Mouse (Mus musculus) stomach, postnatal 0 days (tissue): ENCODE results near the gene Pigx. TPM values are rescaled to one million over a fixed set of nuclear protein-coding genes. Genes with fewer than 3 reads are reported as not detected.
A peak's percentile ranks its signal among the peaks of the same experiment; 100 is the strongest.
"Not testable (repeated sequence)": the region's sequence is repeated elsewhere in the genome, so short reads cannot be mapped to it uniquely, and the experiment has no call there.

Experiments used
- ATAC-seq: fragments of 200-750 bp; cut with Nextera tagmentation; 2 replicates; pipeline ENCODE4 v1.8.0; 2017; ENCODE audit not compliant: low FRiP score, low TSS enrichment
- DNase-seq: peaks from one replicate; pipeline ENCODE4 v3.0.0-alpha.2; 2016; ENCODE audit warnings: low spot score
- H3K27ac ChIP-seq: fragments of 300-500 bp; sonication (generic); replicated peaks from 2 replicates; pipeline ENCODE4 v1.5.1; 2014; ENCODE audit warnings: mild to moderate bottlenecking, control low read depth
- H3K27me3 ChIP-seq: fragments of 300-500 bp; sonication (generic); 2 replicates; pipeline ENCODE4 v1.6.1; 2014; ENCODE audit warnings: low read length; ENCODE audit not compliant: control insufficient read depth, insufficient read depth
- H3K36me3 ChIP-seq: fragments of 300-500 bp; sonication (generic); 2 replicates; pipeline ENCODE4 v1.6.1; 2014; ENCODE audit warnings: low read length, mixed read lengths; ENCODE audit not compliant: control insufficient read depth, insufficient read depth
- H3K4me1 ChIP-seq: fragments of 300-500 bp; sonication (generic); replicated peaks from 2 replicates; pipeline ENCODE4 v1.6.1; 2014; ENCODE audit warnings: antibody characterized with exemption; ENCODE audit not compliant: control insufficient read depth, insufficient read depth
- H3K4me2 ChIP-seq: fragments of 300-500 bp; sonication (generic); replicated peaks from 2 replicates; pipeline ENCODE4 v1.6.1; 2014; ENCODE audit warnings: low read depth, mild to moderate bottlenecking, control low read depth, moderate library complexity
- H3K4me3 ChIP-seq: fragments of 300-500 bp; sonication (generic); 2 replicates; pipeline ENCODE4 v1.5.1; 2014; ENCODE audit warnings: low read depth, low read length, control low read depth
- H3K9ac ChIP-seq: fragments of 300-500 bp; sonication (generic); 2 replicates; pipeline ENCODE4 v1.6.1; 2014; ENCODE audit warnings: mild to moderate bottlenecking, low read length, control low read depth, mixed read lengths
- H3K9me3 ChIP-seq: fragments of 300-500 bp; sonication (generic); 2 replicates; pipeline ENCODE4 v1.6.1; 2016; ENCODE audit warnings: low read length; ENCODE audit not compliant: control insufficient read depth
- CTCF ChIP-seq: IDR thresholded peaks from 2 replicates; pipeline ENCODE4 v1.5.1; 2016; ENCODE audit warnings: antibody characterized with exemption, low read depth, mild to moderate bottlenecking, moderate library complexity
- EP300 ChIP-seq: optimal IDR thresholded peaks from 2 replicates; pipeline ENCODE3; 2016; ENCODE audit warnings: antibody characterized with exemption
- WGBS: fragments of 180-500 bp; shearing (Covaris S2); extraction: QIAGEN DNeasy Blood & Tissue Kit; methylation state at CpG from one replicate; pipeline ENCODE4 v1.1.7; 2014; 5-methylcytosine and 5-hydroxymethylcytosine counted together
- polyA plus RNA-seq: library from polyadenylated mRNA; unstranded; fragments of >200 nt; fragmentation: Nextera tagmentation; extraction: Ambion mirVana; gene quantifications from 2 replicates; pipeline ENCODE4 v1.2.1, GENCODE M21; 2015

Gene Pigx
- polyA plus RNA-seq, 1 experiment from 2014 or later: 71.8 TPM

DNA sequence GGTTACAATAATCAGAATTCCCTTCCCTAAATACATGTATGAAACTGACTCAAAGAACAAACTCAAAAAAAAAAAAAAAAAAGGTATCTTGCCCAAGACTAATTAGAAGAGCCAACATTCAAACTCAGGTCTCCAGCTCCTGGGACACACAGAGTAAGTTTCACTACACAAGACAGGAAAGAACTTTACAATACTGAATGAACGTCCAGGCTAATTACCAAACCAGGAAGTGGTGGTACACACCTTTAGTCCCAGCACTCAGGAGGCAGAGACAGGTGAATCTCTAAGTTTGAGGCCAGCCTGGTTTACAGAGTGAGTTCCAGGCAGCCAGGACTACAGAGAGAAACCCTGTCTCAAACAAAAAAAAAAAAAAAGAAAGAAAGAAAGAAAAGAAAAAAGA is 23.8 kb downstream of the Pigx start:
- 22% methylated on average over 1 of the region's 1 CpGs for WGBS
- Histone ChIP-seq H3K27ac (no peak overlapping the region), H3K4me1 (no peaks in the 10 kb centered on the region), H3K4me2 (no peak overlapping the region), H3K36me3 (no peaks in the 10 kb centered on the region), H3K27me3 (no peaks in the 10 kb centered on the region), H3K9me3 (no peaks in the 10 kb centered on the region), H3K4me3 (no peak overlapping the region), H3K9ac (no peak overlapping the region)
- no peak for TF ChIP-seq CTCF
- TF ChIP-seq EP300: no peak
- DNase-seq (no peak), ATAC-seq (no peak)

DNA sequence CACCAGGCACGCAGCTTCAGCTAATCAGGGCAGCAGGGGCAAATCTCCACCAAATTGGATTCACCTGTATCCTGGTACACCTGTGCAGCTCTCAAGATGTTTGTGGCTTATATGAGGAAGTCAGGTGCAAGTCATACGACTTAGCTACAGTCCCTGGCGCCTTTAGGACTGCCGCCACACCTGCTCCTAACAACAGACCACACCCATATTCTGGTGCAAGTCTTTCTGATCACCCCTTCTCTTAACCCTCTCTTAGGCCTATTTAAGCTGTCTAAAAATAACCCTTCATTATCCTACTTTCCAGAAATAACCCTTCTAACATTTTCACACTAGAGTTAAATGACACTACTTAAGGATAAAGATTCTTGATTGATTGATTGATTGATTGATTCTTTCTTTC is 29.5 kb downstream of the Pigx start:
- H3K27ac ChIP-seq, H3K36me3 ChIP-seq, H3K27me3 ChIP-seq, DNase-seq, H3K9me3 ChIP-seq, H3K4me2 ChIP-seq, H3K4me1 ChIP-seq, H3K4me3 ChIP-seq, H3K9ac ChIP-seq: not testable (repeated sequence)
- 62% methylated on average over 4 of the region's 4 CpGs for WGBS
- peak; percentile 66; the same call in 1 of the 2 replicates for ATAC-seq

DNA sequence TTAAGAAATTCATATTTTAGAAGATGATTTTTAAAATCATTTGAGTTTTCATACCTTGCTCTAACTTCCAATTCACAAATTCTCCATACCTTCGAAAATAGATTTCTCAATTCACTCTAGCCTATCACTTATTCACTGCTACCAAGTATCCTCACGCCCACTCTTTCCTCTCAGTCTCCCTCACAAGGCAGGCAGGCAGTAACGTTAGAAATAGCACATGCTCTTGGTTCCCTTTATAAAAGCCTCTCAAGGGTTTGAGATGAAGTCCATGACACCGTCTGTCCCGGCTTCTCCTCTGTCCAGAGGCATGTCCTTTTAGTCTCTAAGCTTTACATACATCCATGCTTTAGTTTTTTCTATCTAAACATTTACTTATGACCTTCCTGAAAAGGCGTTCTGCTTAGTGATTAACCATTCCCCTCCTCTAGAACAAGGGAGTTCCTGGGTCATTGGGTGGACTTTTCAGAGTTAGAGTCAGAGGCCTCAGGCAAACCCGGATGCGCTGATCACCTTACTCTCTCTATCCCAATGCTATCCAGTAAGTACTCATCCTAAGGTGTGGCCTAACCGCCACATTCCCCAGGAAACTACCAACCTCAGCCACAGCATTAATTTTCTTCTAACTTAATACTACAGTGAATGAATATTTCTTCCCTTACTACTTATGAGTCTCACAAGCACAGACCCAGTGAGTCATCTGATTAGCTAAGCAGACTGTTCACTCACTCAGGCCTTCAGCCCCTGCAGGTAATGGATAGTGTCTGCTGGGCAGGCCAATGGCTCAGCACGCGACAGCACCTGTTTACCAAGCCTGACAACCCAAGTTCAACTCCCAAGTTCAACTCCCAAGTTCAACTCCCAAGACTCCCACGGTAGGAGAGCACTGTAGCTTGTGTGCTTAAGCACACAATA is 30.9 kb downstream of the Pigx start:
- Histone ChIP-seq H3K4me3 (no peak overlapping the region), H3K36me3 (no peaks in the 10 kb centered on the region), H3K27me3 (no peaks in the 10 kb centered on the region), H3K4me1 (0 out of 2 replicates have a peak, but pooled peaks cover 7% of the 10 kb centered on the region), H3K27ac (peak overlapping the region; percentile 13; the same call in 1 of the 2 replicates), H3K9me3 (no peaks in the 10 kb centered on the region), H3K9ac (no peak overlapping the region), H3K4me2 (no peak overlapping the region)
- TF ChIP-seq CTCF: no peak
- no peak for TF ChIP-seq EP300
- WGBS: 47% methylated on average over 12 of the region's 12 CpGs
- ATAC-seq: peak; percentile 90
- DNase-seq: peak; percentile 56

- H3K4me1 ChIP-seq: 0 out of 2 replicates have a peak, but pooled peaks cover 7% of the 10 kb centered on the region
- no peaks in the 10 kb centered on the region for H3K36me3 ChIP-seq
- no peak overlapping the region for H3K9ac ChIP-seq
- DNase-seq: no peak
- no peaks in the 10 kb centered on the region for H3K9me3 ChIP-seq
- WGBS: 88% methylated on average over 1 of the region's 1 CpGs
- H3K27me3 ChIP-seq: no peaks in the 10 kb centered on the region
- TF ChIP-seq CTCF (no peak), EP300 (no peak)
- H3K4me2 ChIP-seq: no peak overlapping the region
- ATAC-seq: no peak
- no peak overlapping the region for H3K4me3 ChIP-seq
- H3K27ac ChIP-seq: no peak overlapping the region
Measured at GRCm38 (mm10) chr16:32066899-32067298, 32.6 kb downstream of the Pigx start.

- Histone ChIP-seq H3K9ac (no peak overlapping the region), H3K4me2 (no peak overlapping the region), H3K27me3 (no peaks in the 10 kb centered on the region), H3K4me3 (no peak overlapping the region), H3K27ac (peak overlapping the region; percentile 5; the same call in 1 of the 2 replicates), H3K4me1 (0 out of 2 replicates have a peak, but pooled peaks cover 6% of the 10 kb centered on the region), H3K36me3 (no peaks in the 10 kb centered on the region), H3K9me3 (no peaks in the 10 kb centered on the region)
- TF ChIP-seq CTCF (no peak), EP300 (no peak)
- WGBS: 47% methylated on average over 7 of the region's 7 CpGs
- DNase-seq (no peak), ATAC-seq (no peak)
Measured at GRCm38 (mm10) chr16:32063900-32064299, 35.6 kb downstream of the Pigx start.

DNA sequence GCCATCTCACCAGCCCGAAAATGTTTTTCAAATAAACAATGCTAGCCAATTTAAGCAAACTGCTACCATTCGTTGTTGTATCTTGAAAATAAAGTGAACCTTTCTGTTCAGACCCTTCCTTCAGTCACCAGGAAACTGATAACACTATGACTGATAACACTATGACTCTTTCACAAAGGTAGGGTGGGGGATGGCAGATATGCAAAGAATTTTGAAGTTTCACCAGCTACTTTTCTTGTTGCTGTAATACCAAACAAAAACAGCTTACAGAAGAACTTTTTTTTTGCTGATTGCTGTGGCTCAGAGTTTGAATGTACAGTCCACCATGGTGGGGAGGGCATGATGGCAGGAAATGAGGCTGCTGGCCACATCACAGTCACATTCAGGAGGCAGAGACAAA is 37.3 kb downstream of the Pigx start:
- Histone ChIP-seq H3K9me3 (no peaks in the 10 kb centered on the region), H3K27me3 (no peaks in the 10 kb centered on the region), H3K27ac (no peak overlapping the region), H3K4me2 (no peak overlapping the region), H3K9ac (no peak overlapping the region), H3K4me1 (0 out of 2 replicates have a peak, but pooled peaks cover 5% of the 10 kb centered on the region), H3K36me3 (no peaks in the 10 kb centered on the region), H3K4me3 (no peak overlapping the region)
- no peak for DNase-seq
- TF ChIP-seq CTCF: no peak
- no peak for TF ChIP-seq EP300
- WGBS: 56% methylated on average over 2 of the region's 2 CpGs
- no peak for ATAC-seq
